Mouse (Mus musculus): ENCODE results near the gene Apbb1. TPM values are rescaled to one million over a fixed set of nuclear protein-coding genes. Genes with fewer than 3 reads are reported as not detected.

Apbb1 gene
- 1.8 TPM for polyA plus RNA-seq (2017; shearing (Covaris generic))

GRCm38 (mm10) chr7:105581094-105581703, at the start of gene Apbb1:
TSS of gene Apbb1 (minus strand) at chr7:105581653.

GRCm38 (mm10) chr7:105554212-105554942, 27.1 kb downstream of the Apbb1 start, which contains the start of gene Smpd1:
TSS of gene Smpd1 (plus strand) at chr7:105554360.

Other genes with a start within 250 kb of the Apbb1 start
- not detected for gene Olfr690, start 247.5 kb downstream of the Apbb1 start, polyA plus RNA-seq (2017; shearing (Covaris generic))
- gene Olfr691, start 239.4 kb downstream of the Apbb1 start, polyA plus RNA-seq (2017; shearing (Covaris generic)), result not detected
- not detected for gene Olfr692, start 213.4 kb downstream of the Apbb1 start, polyA plus RNA-seq (2017; shearing (Covaris generic))
- not detected for gene Gm5901, start 206.6 kb downstream of the Apbb1 start, polyA plus RNA-seq (2017; shearing (Covaris generic))
- gene Fam160a2, start 181.6 kb downstream of the Apbb1 start, polyA plus RNA-seq (2017; shearing (Covaris generic)), result 32.2 TPM
- gene Cnga4, start 177.1 kb downstream of the Apbb1 start, polyA plus RNA-seq (2017; shearing (Covaris generic)), result not detected
- not detected for gene Cckbr, start 155.9 kb downstream of the Apbb1 start, polyA plus RNA-seq (2017; shearing (Covaris generic))
- gene Cavin3, start 99.4 kb downstream of the Apbb1 start, polyA plus RNA-seq (2017; shearing (Covaris generic)), result not detected
- 16.7 TPM for gene Smpd1, start 27.3 kb downstream of the Apbb1 start, polyA plus RNA-seq (2017; shearing (Covaris generic))
- gene Hpx, start 18.5 kb upstream of the Apbb1 start, polyA plus RNA-seq (2017; shearing (Covaris generic)), result not detected
- gene Trim3, start 51.9 kb upstream of the Apbb1 start, polyA plus RNA-seq (2017; shearing (Covaris generic)), result 11.9 TPM
- 127 TPM for gene Timm10b, start 58.4 kb upstream of the Apbb1 start, polyA plus RNA-seq (2017; shearing (Covaris generic))
- 13.5 TPM for gene Arfip2, start 58.8 kb upstream of the Apbb1 start, polyA plus RNA-seq (2017; shearing (Covaris generic))
- 9.3 TPM for gene Gm45799, start 58.9 kb upstream of the Apbb1 start, polyA plus RNA-seq (2017; shearing (Covaris generic))
- gene Dnhd1, start 69.2 kb upstream of the Apbb1 start, polyA plus RNA-seq (2017; shearing (Covaris generic)), result 4.0 TPM
- gene Ilk, start 154.9 kb upstream of the Apbb1 start, polyA plus RNA-seq (2017; shearing (Covaris generic)), result 182 TPM
- 30.1 TPM for gene Rrp8, start 155.7 kb upstream of the Apbb1 start, polyA plus RNA-seq (2017; shearing (Covaris generic))
- 266 TPM for gene Taf10, start 162.7 kb upstream of the Apbb1 start, polyA plus RNA-seq (2017; shearing (Covaris generic))
- 88.3 TPM for gene Tpp1, start 170.6 kb upstream of the Apbb1 start, polyA plus RNA-seq (2017; shearing (Covaris generic))
- not detected for gene Dchs1, start 206.0 kb upstream of the Apbb1 start, polyA plus RNA-seq (2017; shearing (Covaris generic))
- gene Mrpl17, start 229.4 kb upstream of the Apbb1 start, polyA plus RNA-seq (2017; shearing (Covaris generic)), result 51.9 TPM